Mouse (Mus musculus) liver, embryonic 14.5 days (tissue): ENCODE measurements around the gene Lrrc4c. TPM values are rescaled to one million over a fixed set of nuclear protein-coding genes. Genes with fewer than 3 reads are reported as not detected.

ENCODE experiments used
- ATAC-seq: fragments of 200-750 bp; cut with Nextera tagmentation; 2 replicates; pipeline ENCODE4 v1.8.0; 2017; ENCODE audit warnings: moderate number of reproducible peaks, mild to moderate bottlenecking, moderate library complexity; ENCODE audit not compliant: insufficient read depth
- DNase-seq, 3 experiments: peaks; one replicate each; pipeline ENCODE4 v3.0.0-alpha.2; 2012 to 2013; ENCODE audit warnings: low read depth in 3 of 3, low spot score in 3 of 3
- H3K27ac ChIP-seq: fragments of 300-500 bp; sonication (generic); 2 replicates; pipeline ENCODE4 v1.5.1; 2014; ENCODE audit warnings: moderate library complexity, mild to moderate bottlenecking, control low read depth, inconsistent platforms
- H3K27me3 ChIP-seq: fragments of 300-500 bp; sonication (generic); 2 replicates; pipeline ENCODE4 v1.6.1; 2014; ENCODE audit warnings: mild to moderate bottlenecking, low read length, moderate library complexity; ENCODE audit not compliant: control insufficient read depth, insufficient read depth
- H3K36me3 ChIP-seq: fragments of 300-500 bp; sonication (generic); replicated peaks from 2 replicates; pipeline ENCODE4 v1.6.1; 2014; ENCODE audit warnings: low read depth; ENCODE audit not compliant: control insufficient read depth, insufficient read depth
- H3K4me1 ChIP-seq, 2 experiments: fragments of 200-500 bp in 1 of 2; fragments of 300-500 bp in 1 of 2; sonication (generic) in 1 of 2; replicated peaks; 2 replicates each; pipeline ENCODE4 v1.6.1; 2012 to 2014; ENCODE audit warnings: antibody characterized with exemption in 1 of 2, inconsistent platforms in 1 of 2, low read length in 1 of 2; ENCODE audit not compliant: control insufficient read depth in 2 of 2, insufficient read depth in 2 of 2
- H3K4me2 ChIP-seq: fragments of 300-500 bp; sonication (generic); 2 replicates; pipeline ENCODE4 v1.6.1; 2014; ENCODE audit warnings: low read depth, mild to moderate bottlenecking, control low read depth, moderate library complexity
- H3K4me3 ChIP-seq, 2 experiments: fragments of 200-500 bp in 1 of 2; fragments of 300-500 bp in 1 of 2; sonication (generic) in 1 of 2; 2 replicates each; pipeline ENCODE4 v1.5.1; 2012 to 2014; ENCODE audit warnings: low read depth in 2 of 2, low read length in 2 of 2, mild to moderate bottlenecking in 2 of 2, control low read depth in 1 of 2, inconsistent platforms in 1 of 2, moderate library complexity in 1 of 2; ENCODE audit not compliant: insufficient read depth in 1 of 2
- H3K9ac ChIP-seq: fragments of 300-500 bp; sonication (generic); replicated peaks from 2 replicates; pipeline ENCODE4 v1.6.1; 2014; ENCODE audit warnings: mild to moderate bottlenecking, control low read depth, moderate library complexity
- H3K9me3 ChIP-seq: fragments of 300-500 bp; sonication (generic); 2 replicates; pipeline ENCODE4 v1.6.1; 2016; ENCODE audit warnings: low read length, mixed read lengths; ENCODE audit not compliant: control insufficient read depth
- CTCF ChIP-seq: IDR thresholded peaks from 2 replicates; pipeline ENCODE4 v1.5.1; 2016; ENCODE audit warnings: antibody characterized with exemption, low read depth, control low read depth
- EP300 ChIP-seq: IDR thresholded peaks from 2 replicates; pipeline ENCODE4 v1.6.1; 2016; ENCODE audit warnings: antibody characterized with exemption, low read depth
- WGBS: fragments of 180-500 bp; shearing (Covaris S2); extraction: QIAGEN DNeasy Blood & Tissue Kit; methylation state at CpG from one replicate; pipeline ENCODE4 v1.1.7; 2014; ENCODE audit not compliant: insufficient replicate concordance; 5-methylcytosine and 5-hydroxymethylcytosine counted together
- polyA plus RNA-seq, 2 experiments: library from polyadenylated mRNA; depleted of rRNA in 1 of 2; stranded (reverse) in 1 of 2; unstranded in 1 of 2; fragments of >200 nt; fragmentation: Nextera tagmentation in 1 of 2; extraction: Ambion mirVana in 1 of 2; gene quantifications; 2 replicates each; pipeline versions ENCODE4 v1.2.1 to v1.2.3; 2012 to 2014

The Lrrc4c gene
- polyA plus RNA-seq, 2 experiments, result 0.04 to 0.19 TPM

- Histone ChIP-seq H3K9ac (no peak overlapping the region), H3K9me3 (no peaks in the 10 kb centered on the region), H3K4me2 (no peak overlapping the region), H3K36me3 (no peaks in the 10 kb centered on the region), H3K4me1 (no peaks in the 10 kb centered on the region), H3K27me3 (no peaks in the 10 kb centered on the region), H3K27ac (no peak overlapping the region), H3K4me3 (no peak overlapping the region)
- DNase-seq (no peak), ATAC-seq (no peak)
- TF ChIP-seq EP300 (no peak), CTCF (no peak)
- WGBS, result 53% methylated on average over 5 of the region's 5 CpGs
Measured at GRCm38 (mm10) chr2:96763538-96763937, 445.6 kb downstream of the Lrrc4c start.

- TF ChIP-seq CTCF, result no peak
- no peak for TF ChIP-seq EP300
- Histone ChIP-seq H3K4me3 (no peak overlapping the region), H3K9ac (no peak overlapping the region)
Measured at GRCm38 (mm10) chr2:96775376-96775775, 457.4 kb downstream of the Lrrc4c start.

GRCm38 (mm10) chr2:96796681-96797385, 478.9 kb downstream of the Lrrc4c start:
- WGBS, result 36% methylated on average over 6 of the region's 6 CpGs
- Histone ChIP-seq H3K9ac (no peak overlapping the region), H3K27me3 (no peaks in the 10 kb centered on the region), H3K4me2 (no peak overlapping the region), H3K9me3 (no peaks in the 10 kb centered on the region), H3K27ac (no peak overlapping the region), H3K4me3 (no peak overlapping the region), H3K4me1 (no peaks in the 10 kb centered on the region), H3K36me3 (no peaks in the 10 kb centered on the region)
- ATAC-seq (no peak), DNase-seq (no peak)
- TF ChIP-seq CTCF (no peak), EP300 (no peak)

More at GRCm38 (mm10) chr2:96775376-96775775, 457.4 kb downstream of the Lrrc4c start:
- Histone ChIP-seq H3K4me2 (no peak overlapping the region), H3K27me3 (no peaks in the 10 kb centered on the region), H3K4me1 (no peaks in the 10 kb centered on the region), H3K27ac (no peak overlapping the region), H3K36me3 (no peaks in the 10 kb centered on the region), H3K9me3 (no peaks in the 10 kb centered on the region)
- no peak for DNase-seq
- no peak for ATAC-seq

- Histone ChIP-seq H3K4me3 (no peak overlapping the region), H3K4me1 (no peaks in the 10 kb centered on the region), H3K36me3 (no peaks in the 10 kb centered on the region), H3K27ac (no peak overlapping the region), H3K9me3 (no peaks in the 10 kb centered on the region), H3K9ac (no peak overlapping the region), H3K4me2 (no peak overlapping the region), H3K27me3 (no peaks in the 10 kb centered on the region)
- no peak for TF ChIP-seq CTCF
- no peak for TF ChIP-seq EP300
- ATAC-seq (no peak), DNase-seq (no peak)
- WGBS, result 77% methylated on average over 5 of the region's 5 CpGs
Measured at GRCm38 (mm10) chr2:96850839-96851396, 532.9 kb downstream of the Lrrc4c start.

- no peak for DNase-seq
- WGBS, result 79% methylated on average over 1 of the region's 1 CpGs
- H3K9me3 ChIP-seq, result no peaks in the 10 kb centered on the region
- H3K4me3 ChIP-seq, result no peak overlapping the region
- H3K27ac ChIP-seq, result no peak overlapping the region
- ATAC-seq, result no peak
- TF ChIP-seq CTCF (no peak), EP300 (no peak)
- H3K4me1 ChIP-seq, result no peaks in the 10 kb centered on the region
- no peaks in the 10 kb centered on the region for H3K36me3 ChIP-seq
- no peaks in the 10 kb centered on the region for H3K27me3 ChIP-seq
- H3K4me2 ChIP-seq, result no peak overlapping the region
- H3K9ac ChIP-seq, result no peak overlapping the region
Measured at GRCm38 (mm10) chr2:96853797-96854196, 535.8 kb downstream of the Lrrc4c start.
